Mouse (Mus musculus): ENCODE data around the gene Ctnnb1. TPM values are rescaled to one million over a fixed set of nuclear protein-coding genes. Genes with fewer than 3 reads are reported as not detected.

Gene Ctnnb1
- 543 and 564 TPM in 2 replicates for total RNA-seq (2017)

- ATAC-seq (replicated peaks in 1 of 2; ENCODE audit: insufficient read depth in 1 of 2, low FRiP score in 2 of 2, low TSS enrichment in 1 of 2, low read depth in 1 of 2, poor library complexity in 2 of 2, severe bottlenecking in 2 of 2) = no peak
Observed at GRCm38 (mm10) chr9:120929081-120929480, at the start of gene Ctnnb1. TSS of gene Ctnnb1 (plus strand) at chr9:120929216.

- no peak for ATAC-seq (replicated peaks in 1 of 2; ENCODE audit: insufficient read depth in 1 of 2, low FRiP score in 2 of 2, low TSS enrichment in 1 of 2, low read depth in 1 of 2, poor library complexity in 2 of 2, severe bottlenecking in 2 of 2)
Observed at GRCm38 (mm10) chr9:120880286-120880685, 48.7 kb upstream of the Ctnnb1 start.

- no peak for ATAC-seq (replicated peaks in 1 of 2; ENCODE audit: insufficient read depth in 1 of 2, low FRiP score in 2 of 2, low TSS enrichment in 1 of 2, low read depth in 1 of 2, poor library complexity in 2 of 2, severe bottlenecking in 2 of 2)
Observed at GRCm38 (mm10) chr9:120881121-120881520, 47.9 kb upstream of the Ctnnb1 start.

GRCm38 (mm10) chr9:120881839-120882238, 47.2 kb upstream of the Ctnnb1 start:
- no peak for ATAC-seq (replicated peaks in 1 of 2; ENCODE audit: insufficient read depth in 1 of 2, low FRiP score in 2 of 2, low TSS enrichment in 1 of 2, low read depth in 1 of 2, poor library complexity in 2 of 2, severe bottlenecking in 2 of 2)

GRCm38 (mm10) chr9:120884726-120885125, 44.3 kb upstream of the Ctnnb1 start:
- no peak for ATAC-seq (replicated peaks in 1 of 2; ENCODE audit: insufficient read depth in 1 of 2, low FRiP score in 2 of 2, low TSS enrichment in 1 of 2, low read depth in 1 of 2, poor library complexity in 2 of 2, severe bottlenecking in 2 of 2)

GRCm38 (mm10) chr9:120887631-120888030, 41.4 kb upstream of the Ctnnb1 start:
- no peak for ATAC-seq (replicated peaks in 1 of 2; ENCODE audit: insufficient read depth in 1 of 2, low FRiP score in 2 of 2, low TSS enrichment in 1 of 2, low read depth in 1 of 2, poor library complexity in 2 of 2, severe bottlenecking in 2 of 2)

- ATAC-seq (replicated peaks in 1 of 2; ENCODE audit: insufficient read depth in 1 of 2, low FRiP score in 2 of 2, low TSS enrichment in 1 of 2, low read depth in 1 of 2, poor library complexity in 2 of 2, severe bottlenecking in 2 of 2) = peak; percentile 21 to 34; a peak in 1 of 4 replicates
Observed at GRCm38 (mm10) chr9:120893435-120893834, 35.6 kb upstream of the Ctnnb1 start.

GRCm38 (mm10) chr9:120893971-120894370, 35.0 kb upstream of the Ctnnb1 start:
- peak; percentile 48 to 68; a peak in 2 of 4 replicates for ATAC-seq (replicated peaks in 1 of 2; ENCODE audit: insufficient read depth in 1 of 2, low FRiP score in 2 of 2, low TSS enrichment in 1 of 2, low read depth in 1 of 2, poor library complexity in 2 of 2, severe bottlenecking in 2 of 2)

- ATAC-seq (replicated peaks in 1 of 2; ENCODE audit: insufficient read depth in 1 of 2, low FRiP score in 2 of 2, low TSS enrichment in 1 of 2, low read depth in 1 of 2, poor library complexity in 2 of 2, severe bottlenecking in 2 of 2) = no peak
Observed at GRCm38 (mm10) chr9:120894376-120894775, 34.6 kb upstream of the Ctnnb1 start.

GRCm38 (mm10) chr9:120896502-120896901, 32.5 kb upstream of the Ctnnb1 start:
- no peak for ATAC-seq (replicated peaks in 1 of 2; ENCODE audit: insufficient read depth in 1 of 2, low FRiP score in 2 of 2, low TSS enrichment in 1 of 2, low read depth in 1 of 2, poor library complexity in 2 of 2, severe bottlenecking in 2 of 2)

GRCm38 (mm10) chr9:120897269-120897668, 31.7 kb upstream of the Ctnnb1 start:
- no peak for ATAC-seq (replicated peaks in 1 of 2; ENCODE audit: insufficient read depth in 1 of 2, low FRiP score in 2 of 2, low TSS enrichment in 1 of 2, low read depth in 1 of 2, poor library complexity in 2 of 2, severe bottlenecking in 2 of 2)

GRCm38 (mm10) chr9:120899833-120900232, 29.2 kb upstream of the Ctnnb1 start:
- no peak for ATAC-seq (replicated peaks in 1 of 2; ENCODE audit: insufficient read depth in 1 of 2, low FRiP score in 2 of 2, low TSS enrichment in 1 of 2, low read depth in 1 of 2, poor library complexity in 2 of 2, severe bottlenecking in 2 of 2)

- no peak for ATAC-seq (replicated peaks in 1 of 2; ENCODE audit: insufficient read depth in 1 of 2, low FRiP score in 2 of 2, low TSS enrichment in 1 of 2, low read depth in 1 of 2, poor library complexity in 2 of 2, severe bottlenecking in 2 of 2)
Observed at GRCm38 (mm10) chr9:120900338-120901274, 28.4 kb upstream of the Ctnnb1 start.

- no peak for ATAC-seq (replicated peaks in 1 of 2; ENCODE audit: insufficient read depth in 1 of 2, low FRiP score in 2 of 2, low TSS enrichment in 1 of 2, low read depth in 1 of 2, poor library complexity in 2 of 2, severe bottlenecking in 2 of 2)
Observed at GRCm38 (mm10) chr9:120902562-120902961, 26.5 kb upstream of the Ctnnb1 start.

- ATAC-seq (replicated peaks in 1 of 2; ENCODE audit: insufficient read depth in 1 of 2, low FRiP score in 2 of 2, low TSS enrichment in 1 of 2, low read depth in 1 of 2, poor library complexity in 2 of 2, severe bottlenecking in 2 of 2) = no peak
Observed at GRCm38 (mm10) chr9:120908461-120908860, 20.6 kb upstream of the Ctnnb1 start.

GRCm38 (mm10) chr9:120913152-120913551, 15.9 kb upstream of the Ctnnb1 start:
- ATAC-seq (replicated peaks in 1 of 2; ENCODE audit: insufficient read depth in 1 of 2, low FRiP score in 2 of 2, low TSS enrichment in 1 of 2, low read depth in 1 of 2, poor library complexity in 2 of 2, severe bottlenecking in 2 of 2) = no peak

GRCm38 (mm10) chr9:120914429-120914828, 14.6 kb upstream of the Ctnnb1 start:
- ATAC-seq (replicated peaks in 1 of 2; ENCODE audit: insufficient read depth in 1 of 2, low FRiP score in 2 of 2, low TSS enrichment in 1 of 2, low read depth in 1 of 2, poor library complexity in 2 of 2, severe bottlenecking in 2 of 2) = no peak

- ATAC-seq (replicated peaks in 1 of 2; ENCODE audit: insufficient read depth in 1 of 2, low FRiP score in 2 of 2, low TSS enrichment in 1 of 2, low read depth in 1 of 2, poor library complexity in 2 of 2, severe bottlenecking in 2 of 2) = peak; percentile 98
Observed at GRCm38 (mm10) chr9:120914877-120915459, 14.0 kb upstream of the Ctnnb1 start.
